Mouse (Mus musculus): ENCODE results near the gene Rnf20.

DNA sequence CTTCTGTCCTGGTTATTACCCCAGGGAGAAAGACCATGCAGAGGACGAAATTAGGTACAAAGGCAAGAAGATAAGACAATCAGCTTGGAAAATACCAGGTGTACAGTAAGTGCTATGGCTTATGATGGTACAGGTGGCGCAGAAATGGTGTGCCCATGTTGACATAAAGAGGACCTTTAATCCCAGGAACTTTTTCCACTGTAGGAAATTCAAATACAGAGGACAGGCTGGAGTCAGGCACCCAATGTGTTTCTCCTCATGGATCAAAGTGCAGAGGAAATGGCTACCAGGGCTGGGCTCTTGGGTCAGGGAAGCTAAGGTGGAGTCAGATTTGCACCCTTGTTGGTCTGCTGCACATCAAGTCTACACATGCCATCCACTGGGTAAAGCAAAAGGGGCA, 41.7 kb upstream of the Rnf20 start:
- TF ChIP-seq POLR2A (IDR thresholded peaks at IDR 0.05; ENCODE audit: insufficient read length, low read depth): no peak
- TF ChIP-seq MAX (IDR thresholded peaks at IDR 0.05; ENCODE audit: low read depth): no peak
- TF ChIP-seq USF1 (IDR thresholded peaks at IDR 0.05; ENCODE audit: low read depth): no peak
- TF ChIP-seq TCF12 (IDR thresholded peaks at IDR 0.05; ENCODE audit: insufficient read depth, poor library complexity, severe bottlenecking): no peak
- no peak for TF ChIP-seq POLR2AphosphoS2 (IDR thresholded peaks at IDR 0.05; ENCODE audit: insufficient read length, low read depth)
- TF ChIP-seq MYOD1 (IDR thresholded peaks at IDR 0.05; ENCODE audit: control insufficient read depth in 1 of 3, insufficient read length in 2 of 3, low read depth in 2 of 3): no peak
- TF ChIP-seq MYOG (IDR thresholded peaks at IDR 0.05; ENCODE audit: control insufficient read depth in 1 of 3, insufficient read depth in 1 of 3, insufficient read length in 2 of 3, low read depth in 2 of 3): no peak
- TF ChIP-seq E2F4 (IDR thresholded peaks at IDR 0.05; ENCODE audit: insufficient read depth): no peak
- no peak for TF ChIP-seq REST (IDR thresholded peaks at IDR 0.05; ENCODE audit: insufficient read depth, insufficient read length)
